Mouse (Mus musculus) adrenal gland, postnatal 36 days (tissue): ENCODE data around the gene F8a. TPM values are rescaled to one million over a fixed set of nuclear protein-coding genes. Genes with fewer than 3 reads are reported as not detected.
"Not testable (repeated sequence)": the region's sequence is repeated elsewhere in the genome, so short reads cannot be mapped to it uniquely, and the experiment has no call there.

Experiments
- DNase-seq, 2 experiments: peaks; one replicate each; pipeline ENCODE4 v3.0.0; 2021; ENCODE audit warnings: mixed read lengths in 1 of 2
- long read RNA-seq, 2 experiments: library from polyadenylated mRNA; stranded (forward); transcript quantifications; one replicate each; pipeline ENCODE4 v2.0.0; 2021; ENCODE audit warnings: borderline sequencing depth in 2 of 2
- total RNA-seq, 2 experiments: library from RNA; stranded (reverse); gene quantifications; 2 replicates each; pipeline ENCODE4 v1.2.3; 2021

Gene F8a
- total RNA-seq, result 10 to 100 TPM in 1 of 2 experiments, 1 to 10 TPM in 1; 9.0 to 10.1 TPM
- long read RNA-seq, experiment 1, transcript F8a-201 (1 exons, 2,505 nt), result major isoform, 60 of 60 reads
- long read RNA-seq, experiment 1, partial matches to known transcripts, result 0 of 60 reads
- long read RNA-seq, experiment 1, other reads (novel, unspliced or antisense), result 0 of 60 reads
- long read RNA-seq, experiment 2, transcript F8a-201 (1 exons, 2,505 nt), result major isoform, 12 of 12 reads
- long read RNA-seq, experiment 2, partial matches to known transcripts, result 0 of 12 reads
- long read RNA-seq, experiment 2, other reads (novel, unspliced or antisense), result 0 of 12 reads

GRCm38 (mm10) chrX:73227914-73228605, at the start of gene F8a:
F8a (plus strand) TSS chrX:73228291.
- peak; percentile 81 to 88 for DNase-seq

DNA sequence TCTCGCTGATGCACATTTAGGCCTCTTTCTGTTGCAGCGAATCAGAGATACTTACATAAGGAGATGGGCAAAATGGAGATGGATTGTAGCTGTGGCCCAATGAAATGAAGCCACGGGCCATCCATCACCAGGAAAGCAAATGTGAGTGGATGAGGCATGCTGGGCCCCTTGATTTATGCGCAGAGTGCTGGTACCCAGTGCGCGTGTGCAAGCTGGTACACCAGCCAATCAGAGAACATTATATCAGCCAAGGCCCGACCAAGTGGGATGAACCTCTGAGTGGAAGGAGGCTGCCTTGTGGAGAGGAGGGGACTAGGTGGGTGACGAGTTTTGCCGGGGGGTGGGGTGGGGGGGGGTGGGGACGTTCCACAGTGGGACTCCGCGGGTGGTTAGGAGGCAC, 36.2 kb upstream of the F8a start, which contains the start of gene Xlr3b:
Xlr3b (plus strand) TSS at position 274 of the 400 bp plus-strand sequence.
- DNase-seq, result peak in 1 of 2 experiments; percentile 19

DNA sequence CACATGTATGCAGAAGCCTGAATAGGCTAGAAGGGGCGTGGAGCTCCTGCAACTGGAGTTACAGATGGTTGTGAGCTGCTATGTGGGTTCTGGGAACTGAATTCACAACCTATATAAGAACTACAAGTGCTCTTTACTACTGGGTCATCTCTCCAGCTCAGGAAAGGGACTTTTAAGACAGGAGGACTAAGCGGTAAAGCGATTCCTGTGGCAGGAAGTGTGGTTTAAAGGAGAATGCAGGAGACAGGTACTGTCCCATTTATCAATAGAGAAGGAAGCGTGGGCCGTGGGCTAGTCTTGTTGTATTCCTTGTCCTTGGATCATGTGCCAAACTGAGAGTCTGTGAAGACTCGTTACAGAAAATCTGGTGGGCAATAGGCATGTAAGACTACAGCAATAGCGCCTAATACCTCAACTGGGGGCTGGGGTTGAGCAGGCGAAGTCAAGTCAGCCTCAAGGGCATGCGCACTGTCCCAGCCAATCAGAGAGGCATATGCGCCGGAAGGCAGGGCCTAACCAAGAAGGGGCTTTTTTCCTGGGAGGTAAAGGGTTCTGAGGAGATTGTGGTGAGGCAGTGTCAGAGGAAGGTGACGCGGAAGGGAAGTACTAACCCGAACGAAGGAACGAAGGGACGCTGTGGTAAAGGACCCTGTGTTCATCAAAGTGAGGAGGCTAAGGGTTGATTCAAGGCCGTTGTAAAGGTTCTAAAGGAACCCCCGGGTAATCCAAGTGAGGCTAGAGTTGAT, 14.1 kb upstream of the F8a start, which contains the start of gene Xlr4b:
Xlr4b (plus strand) TSS at position 515 of the 746 bp plus-strand sequence.
- DNase-seq, result not testable (repeated sequence)

DNA sequence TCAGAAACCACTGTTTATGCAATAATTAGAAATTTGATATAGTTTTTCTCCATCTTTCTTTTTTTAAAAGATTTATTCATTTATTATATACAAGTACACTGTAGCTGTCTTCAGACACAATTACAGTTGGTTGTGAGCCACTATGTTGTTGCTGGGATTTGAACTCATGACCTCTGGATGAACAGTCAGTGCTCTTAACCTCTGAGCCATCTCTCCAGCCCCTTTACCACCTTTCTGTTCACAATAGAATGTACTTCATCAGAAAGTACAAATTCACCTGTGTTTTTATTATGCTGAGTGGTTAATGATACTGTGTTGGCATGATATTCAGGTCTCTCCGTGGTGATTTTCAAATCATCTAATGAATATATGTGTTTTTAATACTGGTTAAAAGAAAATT, 2.7 kb upstream of the F8a start:
- DNase-seq, result no peak

DNA sequence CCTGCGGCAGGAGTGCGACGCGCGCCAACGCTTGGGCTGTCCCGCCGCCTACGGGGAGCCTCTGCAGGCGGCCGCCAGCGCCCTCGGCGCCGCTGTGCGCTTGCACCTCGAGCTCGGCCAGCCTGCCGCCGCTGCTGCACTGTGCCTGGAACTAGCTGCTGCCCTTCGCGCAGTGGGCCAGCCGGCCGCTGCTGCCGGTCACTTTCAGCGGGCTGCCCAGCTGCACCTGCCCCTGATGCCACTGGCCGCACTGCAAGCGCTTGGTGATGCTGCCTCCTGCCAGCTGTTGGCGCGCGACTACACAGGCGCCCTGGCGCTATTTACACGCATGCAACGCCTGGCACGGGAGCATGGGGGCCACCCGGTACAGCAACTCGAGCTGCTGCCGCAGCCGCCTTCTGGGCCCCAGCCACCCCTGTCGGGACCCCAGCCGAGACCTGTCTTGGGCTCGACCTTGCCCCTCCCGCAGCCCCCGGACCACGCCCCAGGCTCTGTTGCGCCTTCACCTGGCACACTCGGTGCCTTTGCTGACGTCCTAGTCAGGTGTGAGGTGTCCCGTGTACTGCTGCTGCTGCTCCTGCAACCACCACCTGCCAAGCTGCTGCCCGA, 619 bp downstream of the F8a start:
- peak; percentile 61 to 68 for DNase-seq

- DNase-seq, result no peak
Measured at GRCm38 (mm10) chrX:73229288-73229687, 1.2 kb downstream of the F8a start.

DNA sequence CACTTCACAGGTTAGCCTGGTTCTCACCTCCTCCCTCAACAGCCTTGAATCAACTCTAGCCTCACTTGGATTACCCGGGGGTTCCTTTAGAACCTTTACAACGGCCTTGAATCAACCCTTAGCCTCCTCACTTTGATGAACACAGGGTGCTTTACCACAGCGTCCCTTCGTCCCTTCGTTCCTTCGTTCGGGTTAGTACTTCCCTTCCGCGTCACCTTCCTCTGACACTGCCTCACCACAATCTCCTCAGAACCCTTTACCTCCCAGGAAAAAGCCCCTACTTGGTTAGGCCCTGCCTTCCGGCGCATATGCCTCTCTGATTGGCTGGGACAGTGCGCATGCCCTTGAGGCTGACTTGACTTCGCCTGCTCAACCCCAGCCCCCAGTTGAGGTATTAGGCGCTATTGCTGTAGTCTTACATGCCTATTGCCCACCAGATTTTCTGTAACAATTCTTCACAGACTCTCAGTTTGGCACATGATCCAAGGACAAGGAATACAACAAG, 14.8 kb downstream of the F8a start, which contains the start of gene Xlr4c:
Xlr4c (minus strand) TSS at position 310 of the 505 bp plus-strand sequence.
- not testable (repeated sequence) for DNase-seq

GRCm38 (mm10) chrX:73262428-73262827, 34.3 kb downstream of the F8a start:
- not testable (repeated sequence) for DNase-seq

DNA sequence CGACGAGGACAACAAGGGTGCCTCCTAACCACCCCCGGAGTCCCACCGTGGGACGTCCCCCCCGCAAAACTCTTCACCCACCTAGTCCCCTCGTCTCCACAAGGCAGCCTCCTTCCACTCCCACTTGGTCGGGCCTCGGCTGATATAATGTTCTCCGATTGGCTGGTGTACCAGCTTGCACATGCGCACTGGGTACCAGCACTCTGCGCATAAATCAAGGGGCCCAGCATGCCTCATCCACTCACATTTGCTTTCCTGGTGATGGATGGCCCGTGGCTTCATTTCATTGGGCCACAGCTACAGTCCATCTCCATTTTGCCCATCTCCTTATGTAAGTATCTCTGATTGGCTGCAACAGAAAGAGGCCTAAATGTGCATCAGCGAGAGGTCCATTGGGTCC, 37.2 kb downstream of the F8a start, which contains the start of gene Xlr3c:
Xlr3c (minus strand) TSS at position 121 of the 400 bp plus-strand sequence.
- DNase-seq, result not testable (repeated sequence)

Other genes with a start within 250 kb of the F8a start
- gene Zfp185, start 241.0 kb upstream of the F8a start, total RNA-seq, result 1 to 10 TPM; 3.4 TPM
- under 1 TPM; 0.10 to 0.30 TPM for gene Pnma5, start 191.2 kb upstream of the F8a start, total RNA-seq
- under 1 TPM; 0.10 to 0.13 TPM for gene Pnma3, start 163.5 kb upstream of the F8a start, total RNA-seq
- 1 to 10 TPM in 1 of 2 experiments, under 1 TPM in 1; 0.53 to 1.2 TPM for gene Xlr4a, start 145.8 kb upstream of the F8a start, total RNA-seq
- under 1 TPM; 0.53 to 0.76 TPM for gene Xlr3a, start 131.2 kb upstream of the F8a start, total RNA-seq
- gene Gm14685, start 111.2 kb upstream of the F8a start, total RNA-seq, result under 1 TPM in 1 of 2 experiments, not detected in 1; 0.13 TPM
- gene Xlr5b, start 79.5 kb upstream of the F8a start, total RNA-seq, result not detected
- under 1 TPM in 1 of 2 experiments, not detected in 1; 0.10 TPM for gene DXBay18, start 78.8 kb upstream of the F8a start, total RNA-seq
- gene Spin2d, start 51.3 kb upstream of the F8a start, total RNA-seq, result not detected
- gene Xlr3b, start 36.1 kb upstream of the F8a start, total RNA-seq, result 10 to 100 TPM in 1 of 2 experiments, 1 to 10 TPM in 1; 5.4 to 10.2 TPM
- under 1 TPM in 1 of 2 experiments, not detected in 1; 0.63 TPM for gene Xlr4b, start 14.0 kb upstream of the F8a start, total RNA-seq
- under 1 TPM in 1 of 2 experiments, not detected in 1; 0.99 TPM for gene Xlr4c, start 14.8 kb downstream of the F8a start, total RNA-seq
- gene Xlr3c, start 37.1 kb downstream of the F8a start, total RNA-seq, result under 1 TPM in 1 of 2 experiments, not detected in 1; 0.26 TPM
- not detected for gene Xlr5a, start 64.7 kb downstream of the F8a start, total RNA-seq
- gene Xlr5c, start 64.7 kb downstream of the F8a start, total RNA-seq, result not detected
- not detected for gene Gm45015, start 108.5 kb downstream of the F8a start, total RNA-seq
- 10 to 100 TPM; 22.5 to 24.5 TPM for gene Zfp275, start 114.3 kb downstream of the F8a start, total RNA-seq
- not detected for gene Gm18336, start 170.4 kb downstream of the F8a start, total RNA-seq
- gene Zfp92, start 182.8 kb downstream of the F8a start, total RNA-seq, result under 1 TPM; 0.43 to 0.60 TPM
- not detected for gene Trex2, start 207.1 kb downstream of the F8a start, total RNA-seq
- 10 to 100 TPM; 30.0 to 31.5 TPM for gene Haus7, start 230.8 kb downstream of the F8a start, total RNA-seq